Mouse (Mus musculus) frontal cortex, postnatal 36 days (tissue): ENCODE measurements at regions not wholly inside any gene's neighbourhood (a gene's known extent, or its start where the extent isn't known, plus 50 kb on each side); places are given as distances from the start of the nearest gene placed in this dataset.

Source experiments
- DNase-seq, 2 experiments: peaks; one replicate each; pipeline ENCODE4 v3.0.0; 2022; ENCODE audit warnings: low spot score in 2 of 2

DNA sequence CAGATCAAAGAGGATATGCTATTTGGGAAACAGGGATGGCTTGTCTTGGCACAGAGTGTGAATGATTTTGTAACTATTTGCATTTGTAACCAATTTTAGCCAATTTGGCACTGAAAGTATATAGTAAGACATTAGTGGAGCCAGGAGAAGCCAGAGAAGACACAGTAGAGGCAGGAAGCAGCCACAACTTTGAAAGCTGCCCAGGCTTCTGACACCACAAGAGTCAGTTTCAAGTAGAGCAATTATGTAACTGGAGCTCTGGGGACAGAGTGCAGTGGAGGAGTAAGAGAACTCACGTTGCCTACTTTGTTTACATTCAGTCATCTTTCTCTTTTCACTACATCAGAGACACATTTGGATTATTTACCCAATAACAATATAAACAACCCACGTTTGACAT lies 1956.5 kb upstream of the Lrrc6 start:
- DNase-seq: peak in 1 of 2 experiments; percentile 29

DNA sequence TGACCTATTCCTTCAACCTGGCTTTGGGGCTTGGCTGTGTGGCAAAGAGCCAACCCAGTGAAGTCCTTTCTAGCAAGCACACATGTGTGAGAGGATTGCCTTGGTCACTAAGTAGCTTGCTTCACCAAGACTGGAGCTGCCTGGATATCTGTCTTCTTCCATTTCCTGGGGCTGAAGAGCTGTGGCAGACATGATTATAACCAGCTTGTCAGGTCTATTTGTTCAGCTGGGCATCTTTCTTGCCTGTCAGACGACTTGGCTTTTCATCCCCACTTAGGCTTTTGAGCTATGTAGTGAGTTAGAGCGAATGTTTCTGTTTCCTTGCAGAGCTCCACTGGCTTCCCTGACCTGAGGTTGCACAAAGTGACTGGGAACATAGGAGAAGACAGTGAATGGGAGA lies 1951.3 kb upstream of the Lrrc6 start:
- no peak for DNase-seq

GRCm38 (mm10) chr15:68445341-68445740 lies 1944.6 kb upstream of the Lrrc6 start:
- DNase-seq: peak; percentile 54 to 76

DNA sequence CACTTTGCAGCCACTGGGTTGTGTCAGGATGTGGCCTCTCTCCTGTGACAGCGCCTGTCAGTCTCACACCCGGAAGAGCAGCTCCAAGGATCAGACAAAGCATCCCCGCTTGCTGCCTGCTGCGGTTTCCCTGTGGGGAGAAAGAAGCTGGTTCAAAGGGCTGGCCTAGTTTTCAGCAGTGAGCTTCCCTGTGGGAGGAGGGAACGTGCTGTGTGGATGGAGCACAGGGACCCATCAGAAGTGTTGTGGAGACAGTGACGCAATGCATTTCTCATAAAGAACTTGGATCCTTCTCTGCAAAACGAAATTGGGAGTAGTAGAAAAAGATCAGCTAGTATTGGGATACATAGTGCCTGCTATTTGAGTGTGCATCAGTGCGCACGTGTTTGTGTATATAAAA lies 1939.9 kb upstream of the Lrrc6 start:
- DNase-seq: peak; percentile 35 to 38

DNA sequence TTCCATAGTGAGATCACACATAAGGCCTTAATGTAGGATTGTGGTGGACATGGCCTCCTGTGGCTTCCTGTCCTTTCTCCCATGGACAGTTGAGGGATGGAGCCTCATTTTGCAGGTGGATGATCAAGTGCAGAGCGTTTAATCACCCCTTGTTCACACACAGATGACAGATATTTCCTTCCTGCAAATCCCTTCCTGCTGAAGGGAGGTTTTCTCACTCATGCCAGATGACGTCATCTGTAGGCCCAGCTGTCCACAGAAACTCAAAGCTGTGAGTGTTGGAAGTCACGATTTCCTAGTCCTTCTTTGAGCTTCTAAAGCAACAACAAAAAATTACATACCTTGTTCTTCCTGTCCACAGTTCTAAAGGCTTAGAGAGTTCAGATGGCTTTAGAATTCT lies 1935.3 kb upstream of the Lrrc6 start:
- DNase-seq: peak; percentile 55 to 69

DNA sequence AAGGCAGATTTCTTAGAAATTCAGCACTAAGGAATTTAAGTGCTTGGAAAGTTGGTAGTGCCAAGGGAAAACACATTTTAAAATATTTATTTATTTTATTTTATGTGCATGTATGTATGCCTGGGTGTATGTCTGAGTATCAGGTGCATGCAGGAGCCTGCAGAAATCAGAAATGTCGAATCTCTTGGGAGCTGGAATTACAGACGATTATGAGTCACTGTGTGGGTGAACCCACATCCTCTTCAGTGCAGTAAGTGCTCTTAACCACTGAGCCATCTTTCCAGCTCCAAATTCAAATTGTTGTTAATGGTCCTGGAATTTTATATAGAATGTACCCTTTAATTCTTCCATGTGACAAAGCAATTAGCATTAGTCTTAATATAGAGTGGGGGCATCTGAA lies 1930.5 kb upstream of the Lrrc6 start:
- no peak for DNase-seq

- no peak for DNase-seq
These were observed 1929.8 kb upstream of the Lrrc6 start for GRCm38 (mm10) chr15:68430486-68430885.

- DNase-seq: peak; percentile 61 to 91
These were observed 1927.9 kb upstream of the Lrrc6 start for GRCm38 (mm10) chr15:68428444-68429228.

DNA sequence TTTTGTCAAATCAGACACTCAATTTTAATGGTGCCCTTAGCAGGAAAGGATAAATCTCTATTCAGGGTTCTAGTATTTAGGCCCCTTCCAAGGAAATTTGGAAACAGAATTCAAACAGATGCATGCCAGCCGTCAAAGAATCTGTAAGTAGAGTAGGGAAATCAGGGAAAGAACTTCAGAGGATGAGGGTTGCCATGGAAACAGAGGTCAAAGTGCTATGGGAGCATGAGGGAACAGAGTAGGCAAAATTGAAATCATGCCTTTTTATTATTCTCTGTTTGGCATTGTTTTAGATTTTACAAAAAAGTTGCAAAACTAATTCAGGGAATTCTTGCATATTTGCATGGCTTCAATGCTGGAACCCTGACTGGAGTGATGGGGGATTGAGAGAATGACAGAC lies 1916.4 kb upstream of the Lrrc6 start:
- no peak for DNase-seq

DNA sequence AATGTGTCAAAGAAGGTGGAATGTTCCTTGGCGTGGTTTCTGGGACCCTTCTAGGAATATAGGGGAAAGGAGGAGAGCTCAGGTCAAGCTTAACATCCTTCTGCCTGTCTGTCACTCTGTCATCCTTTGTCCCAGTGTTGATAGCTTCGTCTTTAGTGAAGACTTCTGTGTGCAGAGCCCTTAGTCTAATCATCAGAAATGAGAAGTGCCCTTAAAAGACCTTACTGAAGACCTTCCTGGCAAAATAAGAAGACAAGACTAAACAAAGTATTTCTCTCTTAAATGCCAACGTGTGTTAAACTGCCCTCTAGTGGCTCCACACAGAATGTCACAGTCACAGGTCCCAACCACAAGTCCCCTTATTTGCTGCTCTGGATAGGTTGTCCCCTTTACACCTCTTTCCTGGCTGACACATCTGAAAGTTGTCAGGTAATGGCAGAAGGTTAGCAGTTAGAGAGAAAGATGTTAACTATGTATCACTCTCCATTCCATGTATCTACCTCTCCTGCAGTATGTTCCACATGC lies 1914.8 kb upstream of the Lrrc6 start:
- DNase-seq: peak; percentile 24 to 61

DNA sequence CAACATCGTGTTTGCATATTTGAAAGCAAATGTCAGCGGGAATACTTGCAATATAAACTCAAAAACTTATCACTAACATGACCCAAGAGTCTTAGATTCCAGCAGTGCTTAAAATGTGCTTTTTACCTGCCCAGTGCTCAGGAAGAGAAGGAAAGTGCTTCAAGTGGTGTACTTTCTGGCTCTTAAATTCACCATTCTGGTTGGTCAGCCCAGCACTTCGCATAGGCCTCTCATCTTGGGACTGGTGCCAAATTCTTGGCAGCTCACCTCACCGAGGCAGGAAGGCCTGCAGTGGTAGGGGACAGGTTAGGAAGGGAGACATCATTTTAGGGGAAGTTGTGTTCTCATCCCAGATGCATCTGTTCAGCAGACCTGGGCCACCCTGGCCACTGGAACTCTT lies 1913.3 kb upstream of the Lrrc6 start:
- DNase-seq: no peak

DNA sequence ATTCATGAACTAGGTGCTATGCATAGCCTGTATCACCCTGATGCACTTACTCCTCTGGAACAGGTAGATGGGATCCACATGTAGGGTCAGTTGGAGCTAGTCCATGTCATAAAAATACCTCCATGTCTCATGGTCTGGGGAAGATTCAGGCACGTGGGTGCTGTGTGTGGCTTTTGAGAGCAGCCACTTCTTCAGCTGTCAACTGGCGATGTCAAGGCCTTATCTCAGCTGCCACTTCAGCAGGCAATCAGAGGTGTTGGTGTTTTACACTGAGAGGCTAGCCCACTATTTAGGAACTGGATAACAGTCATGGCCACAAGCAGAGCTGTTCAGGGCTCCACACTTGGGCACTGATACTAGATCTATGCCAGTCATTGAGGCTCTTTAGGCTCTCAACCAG lies 1912.0 kb upstream of the Lrrc6 start:
- DNase-seq: no peak

DNA sequence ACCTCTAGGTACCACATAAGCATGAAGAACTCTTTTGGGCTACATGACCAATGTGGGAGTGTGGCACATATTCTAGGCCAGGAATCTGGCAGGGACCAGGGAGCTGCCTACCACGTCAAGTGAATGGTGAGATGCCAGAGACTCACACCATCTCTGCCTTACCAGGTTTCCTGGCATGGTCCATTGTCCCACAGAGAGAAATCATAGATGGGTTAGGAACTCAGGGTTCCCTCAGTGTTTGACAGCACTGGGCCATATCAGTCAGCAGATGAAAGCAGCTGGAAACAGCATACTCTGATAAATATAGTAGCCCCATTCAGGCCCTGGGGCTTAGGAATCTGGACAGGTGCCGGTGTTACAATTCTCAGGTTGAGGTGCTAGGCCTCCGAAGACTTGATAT lies 1911.4 kb upstream of the Lrrc6 start:
- DNase-seq: no peak

- no peak for DNase-seq
These were observed 1902.9 kb upstream of the Lrrc6 start for GRCm38 (mm10) chr15:68403554-68404070.

DNA sequence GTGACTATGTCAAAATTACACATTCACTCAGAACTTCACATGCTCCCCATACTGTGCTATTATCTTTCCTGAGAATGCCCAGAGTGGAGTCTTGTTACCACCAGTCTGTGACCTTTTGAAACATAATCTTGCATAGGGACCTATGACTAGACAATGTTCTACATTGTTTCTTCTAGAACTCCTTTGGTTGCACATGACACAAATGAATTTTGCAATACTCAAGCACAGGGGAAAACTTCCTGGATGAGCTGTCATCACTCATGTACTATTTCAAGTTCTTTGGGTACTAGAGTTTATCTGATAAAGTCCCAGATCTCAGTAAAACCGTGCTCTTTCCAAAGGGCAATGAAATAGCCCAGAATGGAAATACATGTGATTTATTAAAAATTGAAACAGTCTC lies 1901.0 kb upstream of the Lrrc6 start:
- DNase-seq: no peak

DNA sequence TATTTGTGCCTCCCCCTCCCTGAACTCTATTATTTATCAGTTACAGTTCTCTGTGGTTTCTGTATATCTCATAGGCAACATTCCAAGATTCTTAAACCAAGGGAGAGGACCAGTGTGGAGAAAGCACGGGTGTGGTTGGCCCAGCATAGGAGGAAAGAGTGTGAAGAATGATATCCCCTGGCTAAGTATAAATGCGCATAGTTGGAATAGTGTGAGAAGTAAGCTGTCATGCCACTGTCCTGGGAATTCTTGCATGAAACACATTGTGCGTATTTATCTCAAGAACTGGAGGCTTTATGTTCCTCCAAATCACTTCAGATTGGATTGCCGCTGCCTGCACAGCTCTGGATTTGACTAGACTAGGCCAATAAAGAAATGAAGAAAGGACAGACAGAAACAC lies 1900.3 kb upstream of the Lrrc6 start:
- DNase-seq: no peak

GRCm38 (mm10) chr15:68396566-68396965 lies 1895.9 kb upstream of the Lrrc6 start:
- no peak for DNase-seq

DNA sequence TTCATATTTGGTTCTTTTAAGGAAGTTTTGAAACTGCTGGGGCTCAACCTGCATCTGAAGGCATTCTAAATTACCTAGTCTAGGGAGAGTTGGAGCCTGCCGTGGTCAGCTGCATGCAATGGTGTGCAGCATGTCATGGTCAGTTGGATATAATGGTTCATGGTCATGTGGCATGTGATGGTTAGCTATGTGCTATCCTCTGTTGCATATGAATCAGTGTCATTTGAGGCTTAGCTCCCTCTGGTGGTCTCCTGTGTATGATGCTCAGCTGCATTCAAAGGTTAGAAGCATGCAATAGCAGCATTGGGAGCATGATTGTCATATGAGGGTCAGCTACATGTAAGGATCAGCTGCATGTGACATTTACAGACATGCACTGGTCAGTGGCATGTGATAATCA lies 1894.0 kb upstream of the Lrrc6 start:
- DNase-seq: peak in 1 of 2 experiments; percentile 48

DNA sequence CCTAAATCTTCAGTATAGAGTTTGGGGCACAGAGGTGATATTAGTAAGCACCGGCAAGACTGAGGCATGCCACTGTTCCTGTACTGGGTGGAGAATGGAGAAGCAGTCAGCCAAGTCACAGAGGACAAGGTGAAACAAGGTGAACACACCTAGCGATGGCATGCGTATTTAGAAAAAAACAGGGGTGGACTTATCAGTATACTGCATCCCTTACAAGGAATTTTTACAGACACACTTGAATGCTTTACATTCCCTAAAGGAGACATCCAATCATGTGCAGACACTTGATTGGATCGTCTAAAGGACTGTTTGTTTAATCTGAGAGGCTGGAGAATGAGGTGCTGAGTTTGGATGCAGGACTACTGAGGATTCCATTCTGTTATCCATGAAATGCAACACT lies 1893.4 kb upstream of the Lrrc6 start:
- DNase-seq: no peak

- DNase-seq: no peak
These were observed 1891.0 kb upstream of the Lrrc6 start for GRCm38 (mm10) chr15:68391737-68392136.

DNA sequence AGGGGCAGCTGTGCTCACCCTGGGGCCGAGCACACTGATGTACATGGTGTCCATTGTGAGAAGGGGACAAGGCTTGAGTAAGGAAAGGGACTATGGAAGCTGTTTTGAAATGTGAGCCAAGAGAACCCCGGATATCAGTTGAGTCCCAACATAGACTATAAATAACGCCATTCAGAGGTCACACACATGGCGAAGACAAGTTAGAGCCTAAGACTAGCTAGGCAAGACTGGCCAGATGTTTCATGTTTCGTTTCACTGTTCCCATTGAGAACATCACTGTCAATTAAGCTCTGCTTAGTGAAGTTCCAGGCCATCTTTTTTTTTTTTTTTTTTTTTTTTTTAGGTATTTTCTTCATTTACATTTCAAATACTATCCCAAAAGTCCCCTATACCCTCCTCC lies 1889.1 kb upstream of the Lrrc6 start:
- no peak for DNase-seq

GRCm38 (mm10) chr15:68387349-68388065 lies 1886.8 kb upstream of the Lrrc6 start:
- DNase-seq: no peak
